Mouse (Mus musculus): ENCODE results near the gene Cc2d2b. TPM values are rescaled to one million over a fixed set of nuclear protein-coding genes. Genes with fewer than 3 reads are reported as not detected.

Cc2d2b gene
- polyA plus RNA-seq, 1 experiment from 2014 or later: not detected

DNA sequence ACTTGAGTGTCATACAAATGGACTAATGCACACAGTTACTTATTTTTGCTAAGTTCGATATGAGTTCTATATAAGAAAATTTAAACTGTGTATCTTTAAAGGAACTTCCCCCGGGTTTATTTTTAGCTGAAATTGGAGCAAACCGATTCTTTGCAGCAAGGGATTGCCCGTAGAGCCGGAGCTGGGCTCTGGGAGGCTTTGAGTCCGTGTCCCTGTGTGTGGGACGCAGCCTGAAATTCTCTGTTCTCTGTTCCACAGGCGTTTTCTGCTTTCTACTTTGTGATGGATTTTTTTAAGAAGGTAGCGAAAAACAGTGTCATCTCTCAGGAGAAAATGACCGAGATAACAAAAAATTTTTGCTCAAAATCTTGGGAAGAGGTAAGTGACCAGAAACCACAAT lies 15.1 kb upstream of the Cc2d2b start:
- peak; percentile 34 for DNase-seq
- Histone ChIP-seq H3K4me1 (ENCODE audit: insufficient read depth) (peaks cover 3% of the 10 kb centered on the region), H3K4me3 (ENCODE audit: low read depth, low read length) (no peak overlapping the region), H3K9me3 (ENCODE audit: low read depth, low read length) (no peaks in the 10 kb centered on the region), H3K9ac (no peak overlapping the region), H3K36me3 (ENCODE audit: insufficient read depth) (no peaks in the 10 kb centered on the region), H3K27me3 (ENCODE audit: insufficient read depth, low read length) (no peaks in the 10 kb centered on the region), H3K4me2 (no peak overlapping the region), H3K27ac (ENCODE audit: low read depth) (no peak overlapping the region)
- WGBS: 47% methylated on average over 10 of the region's 10 CpGs
- no peak for ATAC-seq (ENCODE audit: insufficient read depth)
- TF ChIP-seq CTCF (IDR thresholded peaks at IDR 0.05; ENCODE audit: low read depth): no peak

DNA sequence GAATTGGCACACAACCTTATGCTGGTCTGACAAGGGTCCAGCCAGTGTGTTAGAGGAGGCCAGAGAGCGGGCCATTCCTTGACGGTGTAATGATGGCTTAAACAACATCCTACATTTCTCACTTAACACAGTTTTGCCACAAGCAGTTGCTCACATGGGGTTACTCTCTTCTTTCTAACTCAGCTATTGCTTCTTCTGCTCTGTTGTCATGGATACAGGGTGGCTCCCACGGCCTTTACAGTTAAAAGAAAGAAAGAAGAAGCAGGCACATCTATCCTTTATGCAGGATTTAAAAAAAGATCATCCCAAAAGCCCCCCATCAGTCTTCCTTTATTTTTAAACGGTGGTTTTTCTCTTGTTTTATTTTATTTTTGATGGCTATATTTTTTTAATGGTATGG lies 14.7 kb upstream of the Cc2d2b start:
- TF ChIP-seq CTCF (IDR thresholded peaks at IDR 0.05; ENCODE audit: low read depth): no peak
- ATAC-seq (ENCODE audit: insufficient read depth) (no peak), DNase-seq (no peak)
- H3K4me1 ChIP-seq (ENCODE audit: insufficient read depth): no peaks in the 10 kb centered on the region; the same call in 1 of the 2 replicates
- no peaks in the 10 kb centered on the region for H3K9me3 ChIP-seq (ENCODE audit: low read depth, low read length)
- H3K27ac ChIP-seq (ENCODE audit: low read depth): no peak overlapping the region
- no peak overlapping the region for H3K4me3 ChIP-seq (ENCODE audit: low read depth, low read length)
- WGBS: 59% methylated on average over 4 of the region's 4 CpGs
- no peaks in the 10 kb centered on the region for H3K36me3 ChIP-seq (ENCODE audit: insufficient read depth)
- no peak overlapping the region for H3K9ac ChIP-seq
- H3K4me2 ChIP-seq: no peak overlapping the region
- H3K27me3 ChIP-seq (ENCODE audit: insufficient read depth, low read length): no peaks in the 10 kb centered on the region

DNA sequence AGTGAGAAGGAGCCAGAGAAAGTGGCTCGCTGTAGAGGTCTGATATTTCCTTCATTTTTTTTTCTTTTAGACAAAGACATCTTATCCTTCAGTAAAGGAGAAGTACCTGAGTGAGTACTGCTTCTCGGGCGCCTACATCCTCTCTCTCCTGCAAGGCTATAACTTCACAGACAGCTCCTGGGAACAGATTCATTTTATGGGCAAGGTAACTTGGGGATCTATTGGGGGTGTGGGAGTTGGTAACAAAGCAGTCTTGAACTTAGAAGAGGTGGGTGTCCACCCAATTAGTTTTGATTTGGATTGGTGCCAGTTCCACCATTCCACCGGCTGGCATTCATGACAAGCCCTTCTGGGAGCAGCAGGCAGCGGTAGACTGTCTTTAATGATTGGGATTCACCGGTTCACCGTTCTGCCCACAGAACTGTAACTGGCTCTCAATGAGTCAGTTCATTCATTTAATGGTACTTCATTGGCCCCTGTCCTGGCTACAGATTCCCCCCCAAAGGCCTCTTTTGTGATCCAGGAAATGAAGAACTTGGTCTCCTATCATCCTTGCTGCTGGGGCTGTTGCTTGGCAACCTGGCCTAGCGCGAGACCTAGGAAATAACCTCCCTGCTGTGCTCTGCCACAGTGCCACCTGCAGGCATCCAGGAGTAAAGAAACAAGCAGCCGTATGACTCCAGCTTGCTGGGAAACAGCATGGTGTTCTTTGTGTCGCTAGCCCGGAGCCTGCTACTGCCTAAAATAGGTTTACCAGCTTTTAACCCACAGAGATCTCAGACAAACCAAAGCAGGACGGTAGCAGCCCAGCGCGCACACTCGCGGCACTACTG lies 11.7 kb upstream of the Cc2d2b start:
- TF ChIP-seq CTCF (IDR thresholded peaks at IDR 0.05; ENCODE audit: low read depth): peak; percentile 86
- Histone ChIP-seq H3K4me3 (ENCODE audit: low read depth, low read length) (peak overlapping the region; percentile 14; the same call in 1 of the 2 replicates), H3K27me3 (ENCODE audit: insufficient read depth, low read length) (no peaks in the 10 kb centered on the region)

GRCm38 (mm10) chr19:40737613-40738012 lies 10.9 kb upstream of the Cc2d2b start:
- H3K4me2 ChIP-seq: peak overlapping the region; percentile 53
- ATAC-seq (ENCODE audit: insufficient read depth): no peak

More for the DNA sequence above, 11.7 kb upstream of the Cc2d2b start:
- H3K36me3 ChIP-seq (ENCODE audit: insufficient read depth): no peaks in the 10 kb centered on the region
- H3K4me1 ChIP-seq (ENCODE audit: insufficient read depth): no peaks in the 10 kb centered on the region; the same call in 1 of the 2 replicates
- H3K9ac ChIP-seq: peak overlapping the region; percentile 38
- H3K9me3 ChIP-seq (ENCODE audit: low read depth, low read length): no peaks in the 10 kb centered on the region
- peak; percentile 87; the same call in 1 of the 2 replicates for ATAC-seq (ENCODE audit: insufficient read depth)
- 28% methylated on average over 17 of the region's 17 CpGs for WGBS
- H3K27ac ChIP-seq (ENCODE audit: low read depth): no peak overlapping the region
- peak overlapping the region; percentile 53 for H3K4me2 ChIP-seq
- peak; percentile 90 for DNase-seq

GRCm38 (mm10) chr19:40738683-40739324 lies 9.7 kb upstream of the Cc2d2b start:
- no peak overlapping the region for H3K9ac ChIP-seq
- no peaks in the 10 kb centered on the region for H3K9me3 ChIP-seq (ENCODE audit: low read depth, low read length)
- H3K4me1 ChIP-seq (ENCODE audit: insufficient read depth): no peaks in the 10 kb centered on the region; the same call in 1 of the 2 replicates
- no peak for TF ChIP-seq CTCF (IDR thresholded peaks at IDR 0.05; ENCODE audit: low read depth)
- 71% methylated on average over 13 of the region's 13 CpGs for WGBS
- no peak overlapping the region for H3K4me2 ChIP-seq
- DNase-seq (no peak), ATAC-seq (ENCODE audit: insufficient read depth) (no peak)
- H3K36me3 ChIP-seq (ENCODE audit: insufficient read depth): no peaks in the 10 kb centered on the region
- H3K27me3 ChIP-seq (ENCODE audit: insufficient read depth, low read length): no peaks in the 10 kb centered on the region
- no peak overlapping the region for H3K4me3 ChIP-seq (ENCODE audit: low read depth, low read length)
- H3K27ac ChIP-seq (ENCODE audit: low read depth): no peak overlapping the region

More at GRCm38 (mm10) chr19:40737613-40738012, 10.9 kb upstream of the Cc2d2b start:
- H3K4me3 ChIP-seq (ENCODE audit: low read depth, low read length): peak overlapping the region; percentile 14; the same call in 1 of the 2 replicates
- H3K27me3 ChIP-seq (ENCODE audit: insufficient read depth, low read length): no peaks in the 10 kb centered on the region
- H3K36me3 ChIP-seq (ENCODE audit: insufficient read depth): no peaks in the 10 kb centered on the region
- no peaks in the 10 kb centered on the region; the same call in 1 of the 2 replicates for H3K4me1 ChIP-seq (ENCODE audit: insufficient read depth)
- no peak for TF ChIP-seq CTCF (IDR thresholded peaks at IDR 0.05; ENCODE audit: low read depth)
- no peak for DNase-seq
- no peaks in the 10 kb centered on the region for H3K9me3 ChIP-seq (ENCODE audit: low read depth, low read length)
- WGBS: 58% methylated on average over 5 of the region's 5 CpGs
- no peak overlapping the region for H3K27ac ChIP-seq (ENCODE audit: low read depth)
- H3K9ac ChIP-seq: peak overlapping the region; percentile 38

DNA sequence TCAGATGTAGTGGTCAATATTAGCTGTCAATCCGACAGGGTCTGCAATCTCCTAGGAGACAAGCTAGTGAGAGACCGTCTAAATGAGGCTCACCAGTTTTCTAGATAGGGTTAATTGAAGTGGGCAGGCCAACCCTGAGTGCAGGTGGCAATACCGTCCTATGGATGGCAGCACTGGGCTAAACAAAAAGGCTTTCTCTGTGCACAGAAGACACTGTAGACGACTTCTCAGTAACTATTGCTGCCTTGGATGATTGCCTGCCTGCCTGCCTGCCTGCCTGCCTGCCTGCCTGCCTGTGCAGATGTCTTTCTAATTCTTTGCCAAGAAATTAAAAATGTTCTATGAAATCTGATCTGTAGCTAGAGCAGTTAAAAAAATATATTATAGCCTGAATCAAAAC lies 1.9 kb upstream of the Cc2d2b start:
- WGBS: 40% methylated on average over 4 of the region's 4 CpGs
- H3K4me3 ChIP-seq (ENCODE audit: low read depth, low read length): no peak overlapping the region
- DNase-seq (peak; percentile 51), ATAC-seq (ENCODE audit: insufficient read depth) (no peak)
- H3K27ac ChIP-seq (ENCODE audit: low read depth): no peak overlapping the region
- no peak overlapping the region for H3K9ac ChIP-seq
- no peaks in the 10 kb centered on the region for H3K4me1 ChIP-seq (ENCODE audit: insufficient read depth)
- H3K9me3 ChIP-seq (ENCODE audit: low read depth, low read length): no peaks in the 10 kb centered on the region
- no peaks in the 10 kb centered on the region for H3K27me3 ChIP-seq (ENCODE audit: insufficient read depth, low read length)
- TF ChIP-seq CTCF (IDR thresholded peaks at IDR 0.05; ENCODE audit: low read depth): peak; percentile 19; the same call in 1 of the 2 replicates
- no peaks in the 10 kb centered on the region for H3K36me3 ChIP-seq (ENCODE audit: insufficient read depth)
- H3K4me2 ChIP-seq: no peak overlapping the region

DNA sequence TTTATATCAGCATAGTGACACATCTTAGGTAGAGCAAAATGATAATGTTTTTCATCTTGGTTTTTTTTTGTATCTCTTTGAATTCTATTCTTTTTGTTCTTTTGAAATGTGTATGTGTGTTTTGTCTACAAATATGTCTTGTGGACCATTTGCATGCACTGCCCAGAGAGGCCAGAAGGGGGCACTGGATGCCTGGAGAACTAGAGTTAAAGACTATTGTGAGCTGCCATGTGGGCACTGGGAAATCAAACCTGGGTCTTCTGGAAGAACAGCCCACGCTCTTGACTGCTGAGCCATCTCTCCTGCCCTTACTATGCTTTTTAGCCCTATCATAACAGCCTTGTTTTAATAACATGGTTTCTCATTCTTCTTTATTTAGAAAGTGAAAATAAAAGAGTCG lies 5.8 kb downstream of the Cc2d2b start:
- 81% methylated on average over 2 of the region's 2 CpGs for WGBS
- Histone ChIP-seq H3K27me3 (ENCODE audit: insufficient read depth, low read length) (no peaks in the 10 kb centered on the region), H3K36me3 (ENCODE audit: insufficient read depth) (no peaks in the 10 kb centered on the region), H3K9ac (no peak overlapping the region), H3K4me2 (no peak overlapping the region), H3K4me3 (ENCODE audit: low read depth, low read length) (no peak overlapping the region), H3K9me3 (ENCODE audit: low read depth, low read length) (no peaks in the 10 kb centered on the region), H3K27ac (ENCODE audit: low read depth) (no peak overlapping the region), H3K4me1 (ENCODE audit: insufficient read depth) (no peaks in the 10 kb centered on the region)
- TF ChIP-seq CTCF (IDR thresholded peaks at IDR 0.05; ENCODE audit: low read depth): peak; percentile 65
- DNase-seq (peak; percentile 65), ATAC-seq (ENCODE audit: insufficient read depth) (no peak)
